Mouse (Mus musculus): ENCODE data around the gene Rdh16f1.

DNA sequence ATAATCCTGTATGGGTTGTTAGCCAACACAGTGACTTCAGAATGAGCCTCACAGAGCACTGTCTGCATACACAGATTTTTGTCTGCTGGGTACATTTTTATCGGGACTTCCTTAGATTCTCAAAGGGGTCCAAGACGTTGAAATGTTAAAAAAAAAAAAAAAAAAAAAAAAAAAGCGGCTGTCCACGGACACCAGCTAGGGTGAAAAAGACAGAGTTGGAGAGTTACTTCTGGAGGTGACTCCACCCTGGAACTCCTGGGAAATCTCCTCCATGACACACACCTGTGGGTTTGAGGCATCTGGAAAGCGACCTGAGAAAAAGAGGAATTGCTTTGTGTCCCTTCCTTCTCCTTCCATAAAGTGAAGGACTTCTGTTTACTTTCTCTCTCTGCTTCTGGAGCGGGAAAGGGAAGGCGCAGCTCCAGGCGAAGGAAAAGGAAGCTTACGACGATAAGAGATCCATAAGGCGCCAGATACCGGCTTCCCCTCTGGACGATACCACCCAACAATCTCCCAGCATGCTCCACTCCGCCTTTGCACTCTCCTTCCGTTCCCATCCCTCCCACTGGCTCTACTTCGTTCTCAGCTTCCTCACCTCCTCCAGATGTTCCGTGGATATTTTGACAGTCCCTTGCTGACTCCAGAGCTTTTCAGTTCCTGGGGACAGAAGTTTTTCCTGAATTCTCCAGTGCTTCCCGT is 3.7 kb upstream of the Rdh16f1 start:
- TF ChIP-seq CTCF (IDR thresholded peaks at IDR 0.05; ENCODE audit: low read depth), result no peak
- TF ChIP-seq EP300 (IDR thresholded peaks at IDR 0.05; ENCODE audit: low read depth), result no peak
